Comparison of ENCODE assay signal across 10 mouse cellular contexts in genomic region chr14:86484247-86484646, GRCm38 (mm10).
DNase-seq lines count a peak whose midpoint lies in the region; ATAC-seq and TF ChIP-seq lines count a peak whose summit lies in the region.
"Had no signal": no experiment of that assay in that cellular context is flagged by ENCODE, and none has a peak within 500 bp of the region (broad histone marks: within the 10 kb centered on the region; RNA-seq: fewer than 3 reads in every experiment).

No protein-coding gene starts in this region.

- no peak overlapping the region for H3K4me2 ChIP-seq in lung, embryonic 14.5 days
- no peak overlapping the region for H3K4me2 ChIP-seq in forebrain, postnatal 0 days (ENCODE audit: low read depth)
- H3K4me2 ChIP-seq: liver, embryonic 13.5 days had no signal

- DNase-seq in heart, adult 2 months: peak in 1 of 2 experiments; percentile 13
- DNase-seq in heart, postnatal 36 days: no peak
- peak; percentile 28 for DNase-seq in lung, embryonic 14.5 days
- no peak for DNase-seq in lung, adult 2 months
- DNase-seq in heart, postnatal 14 days: peak; percentile 13 to 15
- DNase-seq in skeletal muscle tissue, adult 2 months (ENCODE audit: low read depth, low spot score): peak; percentile 47
- no peak for DNase-seq in forebrain, postnatal 0 days
- DNase-seq: liver, embryonic 13.5 days had no signal

- H3K4me1 ChIP-seq in heart, adult 2 months (ENCODE audit: control insufficient read depth, insufficient read depth, low read length): peaks cover 5% of the 10 kb centered on the region
- H3K4me1 ChIP-seq in lung, embryonic 14.5 days (ENCODE audit: insufficient read depth): no peaks in the 10 kb centered on the region
- H3K4me1 ChIP-seq in lung, adult 2 months (ENCODE audit: control insufficient read depth, insufficient read depth, low read length): 0 out of 2 replicates have a peak, but pooled peaks cover 3% of the 10 kb centered on the region
- H3K4me1 ChIP-seq in forebrain, postnatal 0 days (ENCODE audit: insufficient read depth): no peaks in the 10 kb centered on the region
- H3K4me1 ChIP-seq: liver, embryonic 13.5 days had no signal

- H3K36me3 ChIP-seq in heart, adult 2 months (ENCODE audit: control insufficient read depth, insufficient read depth, low read length): no peaks in the 10 kb centered on the region
- H3K36me3 ChIP-seq in lung, embryonic 14.5 days (ENCODE audit: insufficient read depth): no peaks in the 10 kb centered on the region
- no peaks in the 10 kb centered on the region for H3K36me3 ChIP-seq in forebrain, postnatal 0 days (ENCODE audit: insufficient read depth)
- H3K36me3 ChIP-seq: liver, embryonic 13.5 days had no signal

- TF ChIP-seq CTCF in heart, adult 2 months (IDR thresholded peaks at IDR 0.05): no peak
- TF ChIP-seq CTCF in lung, embryonic 14.5 days (IDR thresholded peaks at IDR 0.05; ENCODE audit: low read depth): no peak
- no peak for TF ChIP-seq CTCF in lung, adult 2 months (IDR thresholded peaks at IDR 0.05; ENCODE audit: insufficient read depth, low read length)
- TF ChIP-seq CTCF in forebrain, postnatal 0 days (IDR thresholded peaks at IDR 0.05; ENCODE audit: low read depth): no peak

- H3K79me2 ChIP-seq in heart, adult 2 months (replicated peaks; ENCODE audit: control insufficient read depth, insufficient read depth, low read length): no peaks in the 10 kb centered on the region

- no peak for TF ChIP-seq POLR2A in heart, adult 2 months (IDR thresholded peaks at IDR 0.05; ENCODE audit: insufficient read depth, low read depth, low read length)
- no peak for TF ChIP-seq POLR2A in lung, adult 2 months (IDR thresholded peaks at IDR 0.05; ENCODE audit: borderline replicate concordance, extremely low read depth, low read depth, low read length)

- no peaks in the 10 kb centered on the region for H3K27me3 ChIP-seq in heart, adult 2 months (ENCODE audit: control insufficient read depth, insufficient read depth, low read length)
- no peaks in the 10 kb centered on the region for H3K27me3 ChIP-seq in lung, embryonic 14.5 days (ENCODE audit: insufficient read depth, low read length)
- no peaks in the 10 kb centered on the region for H3K27me3 ChIP-seq in forebrain, postnatal 0 days (ENCODE audit: insufficient read depth, low read length)
- H3K27me3 ChIP-seq: liver, embryonic 13.5 days had no signal

- WGBS in heart, adult 2 months: 36% methylated on average over 5 of the region's 5 CpGs
- 67% methylated on average over 5 of the region's 5 CpGs for WGBS in lung, embryonic 14.5 days
- 53% methylated on average over 5 of the region's 5 CpGs for WGBS in lung, adult 2 months
- WGBS in forebrain, postnatal 0 days: 61% methylated on average over 5 of the region's 5 CpGs

- H3K27ac ChIP-seq in heart, adult 2 months: no peak overlapping the region
- H3K27ac ChIP-seq in lung, embryonic 14.5 days (ENCODE audit: low read depth): no peak overlapping the region
- H3K27ac ChIP-seq in forebrain, postnatal 0 days (ENCODE audit: low read depth, low read length): no peak overlapping the region
- H3K27ac ChIP-seq: kidney, postnatal 0 days; liver, embryonic 13.5 days had no signal

- no peak overlapping the region for H3K4me3 ChIP-seq in heart, adult 2 months
- no peak overlapping the region for H3K4me3 ChIP-seq in lung, embryonic 14.5 days (ENCODE audit: low read depth, low read length)
- H3K4me3 ChIP-seq in lung, adult 2 months (replicated peaks; ENCODE audit: extremely low read depth, low read depth, low read length): no peak overlapping the region
- H3K4me3 ChIP-seq in forebrain, postnatal 0 days (ENCODE audit: low read depth, low read length): no peak overlapping the region
- H3K4me3 ChIP-seq: liver, embryonic 13.5 days had no signal

- no peak for ATAC-seq in lung, embryonic 14.5 days (ENCODE audit: insufficient read depth)
- no peak for ATAC-seq in erythroblast, adult 5-6 weeks (replicated peaks; ENCODE audit: low FRiP score, poor library complexity, severe bottlenecking)
- ATAC-seq in forebrain, postnatal 0 days: no peak

- intact Hi-C loops in heart, adult 2 months (cut with DNase I): no loop called here
- intact Hi-C loops in heart, postnatal 36 days (cut with DNase I): no loop called here
- intact Hi-C loops in heart, postnatal 14 days (cut with DNase I): no loop called here

- H3K9me3 ChIP-seq in lung, embryonic 14.5 days (ENCODE audit: low read depth, low read length): no peaks in the 10 kb centered on the region
- no peaks in the 10 kb centered on the region for H3K9me3 ChIP-seq in forebrain, postnatal 0 days (ENCODE audit: low read length)
- H3K9me3 ChIP-seq: liver, embryonic 13.5 days had no signal

- 0 out of 2 replicates have a peak, but pooled peaks have one; percentile 35 for TF ChIP-seq EP300 in heart, adult 2 months (IDR thresholded peaks at IDR 0.05; ENCODE audit: insufficient read depth, low read depth, low read length)

- no peak overlapping the region for H3K9ac ChIP-seq in heart, adult 2 months (ENCODE audit: low read depth, low read length)
- no peak overlapping the region for H3K9ac ChIP-seq in lung, embryonic 14.5 days
- no peak overlapping the region for H3K9ac ChIP-seq in forebrain, postnatal 0 days
- H3K9ac ChIP-seq: liver, embryonic 13.5 days had no signal

Comparison
In these comparisons a context has a peak if more than half of its experiments do, and no peak if none do; other contexts are left out.
1. DNase-seq: peak in lung, embryonic 14.5 days (single experiment), heart, postnatal 14 days (2 of 2) and skeletal muscle tissue, adult 2 months (single experiment); none in heart, postnatal 36 days (0 of 2), lung, adult 2 months (single experiment) and forebrain, postnatal 0 days (single experiment).